Mouse (Mus musculus) lung, embryonic 15.5 days (tissue): Measurements from ENCODE around the gene Dstn. TPM values are rescaled to one million over a fixed set of nuclear protein-coding genes. Genes with fewer than 3 reads are reported as not detected.

Source experiments
- ATAC-seq: fragments of 200-750 bp; cut with Nextera tagmentation; 2 replicates; pipeline ENCODE4 v1.8.0; 2017; ENCODE audit warnings: moderate number of reproducible peaks, borderline replicate concordance; ENCODE audit not compliant: low FRiP score, low TSS enrichment; ENCODE audit errors: extremely low read depth
- H3K27ac ChIP-seq: fragments of 300-500 bp; sonication (generic); 2 replicates; pipeline ENCODE4 v1.5.1; 2015; ENCODE audit warnings: moderate library complexity, mild to moderate bottlenecking, inconsistent platforms
- H3K27me3 ChIP-seq: fragments of 300-500 bp; sonication (generic); 2 replicates; pipeline ENCODE4 v1.6.1; 2015; ENCODE audit warnings: inconsistent platforms
- H3K36me3 ChIP-seq: fragments of 300-500 bp; sonication (generic); 2 replicates; pipeline ENCODE4 v1.6.1; 2015; ENCODE audit warnings: inconsistent platforms
- H3K4me1 ChIP-seq: fragments of 300-500 bp; sonication (generic); 2 replicates; pipeline ENCODE4 v1.6.1; 2015; ENCODE audit warnings: inconsistent platforms
- H3K4me2 ChIP-seq: fragments of 300-500 bp; sonication (generic); 2 replicates; pipeline ENCODE4 v1.6.1; 2015; ENCODE audit warnings: inconsistent platforms, mild to moderate bottlenecking, moderate library complexity
- H3K4me3 ChIP-seq: fragments of 300-500 bp; sonication (generic); 2 replicates; pipeline ENCODE4 v1.5.1; 2015; ENCODE audit warnings: mild to moderate bottlenecking, inconsistent platforms
- H3K9ac ChIP-seq: fragments of 300-500 bp; sonication (generic); 2 replicates; pipeline ENCODE4 v1.6.1; 2015; ENCODE audit warnings: inconsistent platforms
- H3K9me3 ChIP-seq: fragments of 300-500 bp; sonication (generic); 2 replicates; pipeline ENCODE4 v1.6.1; 2016; ENCODE audit warnings: inconsistent platforms
- WGBS: fragments of 180-500 bp; shearing (Covaris S2); methylation state at CpG from one replicate; pipeline ENCODE4 v1.1.7; 2015; 5-methylcytosine and 5-hydroxymethylcytosine counted together
- polyA plus RNA-seq: library from polyadenylated mRNA; unstranded; fragments of >200 nt; fragmentation: Nextera tagmentation; extraction: Ambion mirVana; gene quantifications from 2 replicates; pipeline ENCODE4 v1.2.1, GENCODE M21; 2015

Gene Dstn
- polyA plus RNA-seq, 1 experiment from 2014 or later, result 519 TPM

- Histone ChIP-seq H3K27ac (no peak overlapping the region), H3K4me1 (peaks cover 26% of the 10 kb centered on the region), H3K4me2 (no peak overlapping the region), H3K27me3 (no peaks in the 10 kb centered on the region), H3K4me3 (no peak overlapping the region), H3K36me3 (peaks cover 10% of the 10 kb centered on the region), H3K9ac (no peak overlapping the region), H3K9me3 (no peaks in the 10 kb centered on the region)
- ATAC-seq, result no peak
- 88% methylated on average over 7 of the region's 7 CpGs for WGBS
These were observed 77.0 kb downstream of the Dstn start for GRCm38 (mm10) chr2:143991964-143992672.

Other genes starting within 250 kb of the Dstn start
- gene Bfsp1, start 52.1 kb upstream of the Dstn start, polyA plus RNA-seq, result 1.7 and 2.1 TPM in 2 replicates
- 83.1 and 86.8 TPM in 2 replicates for gene Rrbp1, start 95.9 kb downstream of the Dstn start, polyA plus RNA-seq
- gene Banf2, start 117.7 kb downstream of the Dstn start, polyA plus RNA-seq, result not detected in 2 replicates